Mouse (Mus musculus): Measurements from ENCODE around the gene Zfp62. TPM values are rescaled to one million over a fixed set of nuclear protein-coding genes. Genes with fewer than 3 reads are reported as not detected.
A peak's percentile ranks its signal among the peaks of the same experiment; 100 is the strongest.

Gene Zfp62
- polyA plus RNA-seq, 1 experiment = 22.1 TPM

DNA sequence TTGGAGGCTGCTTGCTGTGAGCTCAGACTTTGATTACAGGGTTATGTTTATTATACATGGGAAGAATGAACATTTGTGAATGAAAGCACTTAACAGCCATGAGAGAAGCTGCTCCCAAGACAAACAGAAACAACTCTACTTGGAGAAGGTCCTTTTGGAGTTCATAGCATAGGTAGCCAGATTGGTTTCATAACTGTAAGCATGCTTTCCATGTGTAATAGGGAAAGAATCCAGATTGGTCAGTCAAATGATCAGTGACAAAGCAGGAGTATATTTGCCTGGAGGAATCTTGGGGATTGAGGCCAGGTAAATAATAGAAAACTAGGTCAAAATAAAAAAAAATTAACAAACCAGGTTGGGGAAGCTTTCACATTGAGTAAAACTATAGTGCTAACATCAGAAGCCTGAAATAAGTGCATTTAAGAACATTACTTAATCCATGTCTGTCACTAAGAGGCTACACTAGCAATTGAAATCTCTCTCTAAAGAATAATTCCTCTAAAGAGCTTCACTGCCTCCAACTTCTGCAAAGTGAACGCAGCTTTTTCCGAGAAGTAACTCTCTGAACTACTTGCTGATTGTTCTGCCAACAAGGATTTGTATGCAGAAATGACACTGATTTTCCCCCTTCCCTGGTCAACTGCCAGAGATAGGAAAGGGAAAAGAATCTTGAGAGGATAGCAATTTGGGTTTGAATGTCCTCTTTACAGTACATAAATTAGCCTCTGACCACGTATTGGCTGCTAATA is 32.5 kb downstream of the Zfp62 start:
- Histone ChIP-seq H3K4me3 (ENCODE audit: insufficient read depth, low read length) (no peak overlapping the region), H3K4me1 (ENCODE audit: control insufficient read depth, insufficient read depth, low read length) (no peaks in the 10 kb centered on the region), H3K27ac (ENCODE audit: insufficient read depth, low read length) (no peak overlapping the region)
- no peak for TF ChIP-seq POLR2A (IDR thresholded peaks at IDR 0.05; ENCODE audit: extremely low read depth, insufficient read depth, low read length)
- no peak for TF ChIP-seq CTCF (IDR thresholded peaks at IDR 0.05; ENCODE audit: extremely low read depth, insufficient read depth, low read length)

DNA sequence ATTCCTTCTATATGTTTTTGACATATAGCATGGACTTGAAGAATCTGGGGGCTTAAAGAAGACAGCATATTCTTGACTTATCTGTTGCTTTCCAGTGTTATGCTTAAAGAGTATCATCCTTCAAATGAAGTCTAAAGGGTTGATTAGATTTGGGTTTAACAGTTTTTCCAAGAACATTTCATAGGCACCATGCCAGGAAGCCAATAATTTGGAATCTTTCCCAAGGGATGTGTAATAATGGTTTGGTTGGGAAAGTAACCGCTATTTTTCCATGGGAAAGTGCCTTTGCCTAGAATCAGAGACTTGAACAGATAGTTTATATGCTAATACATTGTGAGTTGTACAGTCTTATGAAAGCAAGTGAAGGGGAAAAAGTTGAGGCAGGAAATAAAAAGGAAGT is 33.8 kb downstream of the Zfp62 start:
- Histone ChIP-seq H3K4me1 (ENCODE audit: control insufficient read depth, insufficient read depth, low read length) (no peaks in the 10 kb centered on the region), H3K27ac (ENCODE audit: insufficient read depth, low read length) (no peak overlapping the region), H3K4me3 (ENCODE audit: insufficient read depth, low read length) (no peak overlapping the region)
- TF ChIP-seq POLR2A (IDR thresholded peaks at IDR 0.05; ENCODE audit: extremely low read depth, insufficient read depth, low read length) = no peak

DNA sequence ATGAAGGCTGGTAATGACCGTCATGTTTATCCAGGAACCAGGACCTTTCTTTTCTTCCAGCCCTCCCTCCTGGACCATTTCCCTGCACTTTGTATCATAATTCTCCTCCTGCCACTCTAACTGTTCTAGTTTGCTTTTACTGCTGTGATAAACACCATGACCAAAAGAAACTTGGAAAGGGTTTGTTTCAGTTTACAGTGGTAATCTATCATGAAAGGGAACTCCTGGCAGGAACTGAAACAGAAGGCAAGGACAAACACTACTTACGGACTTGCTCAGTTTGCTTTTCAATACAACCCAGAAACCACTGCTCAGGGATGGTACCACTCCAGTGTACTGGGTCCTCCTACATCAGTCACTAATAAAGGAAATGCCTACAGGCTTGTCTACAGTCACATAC is 34.4 kb downstream of the Zfp62 start:
- no peak overlapping the region for H3K27ac ChIP-seq (ENCODE audit: insufficient read depth, low read length)
- TF ChIP-seq CTCF (IDR thresholded peaks at IDR 0.05; ENCODE audit: extremely low read depth, insufficient read depth, low read length) (no peak), POLR2A (IDR thresholded peaks at IDR 0.05; ENCODE audit: extremely low read depth, insufficient read depth, low read length) (no peak)
- no peaks in the 10 kb centered on the region for H3K4me1 ChIP-seq (ENCODE audit: control insufficient read depth, insufficient read depth, low read length)
- no peak overlapping the region for H3K4me3 ChIP-seq (ENCODE audit: insufficient read depth, low read length)

DNA sequence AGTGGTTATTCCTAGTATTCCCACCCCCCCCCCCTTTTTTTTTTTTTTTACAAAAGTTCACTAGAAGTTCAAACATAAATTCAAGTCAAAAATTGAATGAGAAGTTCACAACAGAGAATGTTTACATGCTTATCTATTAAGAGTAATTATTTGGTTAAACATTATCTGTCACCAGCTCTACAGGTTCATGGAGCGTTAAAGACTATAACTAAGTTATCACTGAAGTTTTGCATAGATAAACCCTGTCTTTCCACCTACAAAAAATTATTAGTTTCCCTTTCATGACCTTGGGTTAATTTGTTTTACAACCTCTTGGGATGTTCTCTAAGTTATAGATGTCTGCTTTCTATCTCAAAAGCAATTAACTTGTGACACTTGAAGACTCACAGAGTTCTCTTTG is 37.2 kb downstream of the Zfp62 start:
- no peak for TF ChIP-seq POLR2A (IDR thresholded peaks at IDR 0.05; ENCODE audit: extremely low read depth, insufficient read depth, low read length)
- TF ChIP-seq CTCF (IDR thresholded peaks at IDR 0.05; ENCODE audit: extremely low read depth, insufficient read depth, low read length) = no peak
- H3K27ac ChIP-seq (ENCODE audit: insufficient read depth, low read length) = no peak overlapping the region
- no peak overlapping the region for H3K4me3 ChIP-seq (ENCODE audit: insufficient read depth, low read length)
- no peaks in the 10 kb centered on the region; the same call in none of the 2 replicates for H3K4me1 ChIP-seq (ENCODE audit: control insufficient read depth, insufficient read depth, low read length)

DNA sequence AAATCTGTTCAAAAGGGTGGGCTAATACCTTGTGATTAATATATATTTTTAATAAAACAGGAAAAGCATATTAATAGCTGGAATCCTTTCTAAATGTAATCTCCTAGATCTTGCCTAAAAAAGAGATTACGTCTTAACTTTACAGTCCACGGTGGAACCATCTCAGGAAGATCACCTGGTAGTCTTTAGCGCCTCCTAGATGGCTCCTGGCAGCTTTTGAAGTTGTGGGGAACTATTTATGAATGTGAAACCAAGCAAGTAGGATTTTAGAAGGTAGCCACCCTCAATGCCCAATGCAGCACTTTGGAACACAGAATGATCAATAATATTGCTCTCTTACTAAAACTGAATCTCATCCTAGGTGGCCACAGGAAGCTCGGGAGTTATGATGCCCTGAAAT is 37.8 kb downstream of the Zfp62 start:
- no peak for TF ChIP-seq POLR2A (IDR thresholded peaks at IDR 0.05; ENCODE audit: extremely low read depth, insufficient read depth, low read length)
- TF ChIP-seq CTCF (IDR thresholded peaks at IDR 0.05; ENCODE audit: extremely low read depth, insufficient read depth, low read length) = no peak
- Histone ChIP-seq H3K27ac (ENCODE audit: insufficient read depth, low read length) (no peak overlapping the region), H3K4me3 (ENCODE audit: insufficient read depth, low read length) (no peak overlapping the region), H3K4me1 (ENCODE audit: control insufficient read depth, insufficient read depth, low read length) (peaks cover 3% of the 10 kb centered on the region)

DNA sequence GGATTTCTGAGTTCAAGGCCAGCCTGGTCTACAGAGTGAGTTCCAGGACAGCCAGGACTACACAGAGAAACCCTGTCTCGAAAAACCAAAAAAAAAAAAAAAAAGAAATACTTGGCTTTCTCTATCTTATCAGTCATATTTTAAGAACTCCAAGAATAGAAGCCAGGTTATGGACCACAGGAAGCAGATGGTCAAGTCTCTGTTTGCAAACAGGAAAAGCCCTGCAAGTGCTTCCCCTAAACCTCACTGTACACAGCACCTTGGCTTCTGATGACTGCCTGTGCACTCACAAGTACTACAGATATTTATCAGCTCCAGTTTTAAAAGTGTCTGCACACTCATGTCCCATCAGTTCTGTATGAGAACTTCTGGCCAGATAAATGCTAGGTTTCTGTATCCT is 38.4 kb downstream of the Zfp62 start:
- H3K4me1 ChIP-seq (ENCODE audit: control insufficient read depth, insufficient read depth, low read length) = peaks cover 3% of the 10 kb centered on the region
- H3K27ac ChIP-seq (ENCODE audit: insufficient read depth, low read length) = no peak overlapping the region
- TF ChIP-seq CTCF (IDR thresholded peaks at IDR 0.05; ENCODE audit: extremely low read depth, insufficient read depth, low read length) = no peak
- no peak for TF ChIP-seq POLR2A (IDR thresholded peaks at IDR 0.05; ENCODE audit: extremely low read depth, insufficient read depth, low read length)
- no peak overlapping the region for H3K4me3 ChIP-seq (ENCODE audit: insufficient read depth, low read length)

DNA sequence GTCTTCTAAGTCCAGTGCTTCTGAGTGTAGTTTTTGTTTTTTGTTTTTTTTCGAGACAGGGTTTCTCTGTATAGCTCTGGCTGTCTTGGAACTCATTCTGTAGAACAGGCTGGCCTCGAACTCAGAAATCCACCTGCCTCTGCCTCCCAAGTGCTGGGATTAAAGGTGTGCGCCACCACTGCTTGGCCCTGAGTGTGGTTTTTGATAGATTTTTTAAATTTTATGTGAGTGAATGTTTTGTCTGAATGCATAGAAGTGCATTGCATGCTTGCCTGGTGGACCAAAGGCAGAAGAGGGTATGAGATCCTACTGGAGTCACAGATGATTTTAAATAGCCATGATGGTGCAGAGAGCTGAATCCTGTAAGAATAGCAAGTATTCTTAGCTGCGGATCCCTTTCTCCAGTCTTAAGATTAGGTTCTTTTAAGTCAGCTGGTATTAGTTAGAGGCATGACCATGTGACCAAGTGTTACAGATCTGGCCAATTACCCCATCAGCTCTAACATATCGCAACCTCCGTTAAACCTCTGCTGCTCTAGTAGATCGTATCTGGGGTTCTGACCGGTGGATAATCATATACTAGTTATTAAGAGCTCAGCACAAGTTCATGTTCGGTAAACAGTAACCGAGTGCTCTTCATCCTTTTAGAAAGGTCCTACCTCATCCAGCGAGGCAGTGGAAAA is 40.0 kb downstream of the Zfp62 start:
- Histone ChIP-seq H3K4me3 (ENCODE audit: insufficient read depth, low read length) (peak overlapping the region; percentile 78), H3K4me1 (ENCODE audit: control insufficient read depth, insufficient read depth, low read length) (peaks cover 5% of the 10 kb centered on the region), H3K27ac (ENCODE audit: insufficient read depth, low read length) (0 out of 2 replicates have a peak overlapping the region, but pooled peaks have one; percentile 14)
- no peak for TF ChIP-seq CTCF (IDR thresholded peaks at IDR 0.05; ENCODE audit: extremely low read depth, insufficient read depth, low read length)
- no peak for TF ChIP-seq POLR2A (IDR thresholded peaks at IDR 0.05; ENCODE audit: extremely low read depth, insufficient read depth, low read length)

DNA sequence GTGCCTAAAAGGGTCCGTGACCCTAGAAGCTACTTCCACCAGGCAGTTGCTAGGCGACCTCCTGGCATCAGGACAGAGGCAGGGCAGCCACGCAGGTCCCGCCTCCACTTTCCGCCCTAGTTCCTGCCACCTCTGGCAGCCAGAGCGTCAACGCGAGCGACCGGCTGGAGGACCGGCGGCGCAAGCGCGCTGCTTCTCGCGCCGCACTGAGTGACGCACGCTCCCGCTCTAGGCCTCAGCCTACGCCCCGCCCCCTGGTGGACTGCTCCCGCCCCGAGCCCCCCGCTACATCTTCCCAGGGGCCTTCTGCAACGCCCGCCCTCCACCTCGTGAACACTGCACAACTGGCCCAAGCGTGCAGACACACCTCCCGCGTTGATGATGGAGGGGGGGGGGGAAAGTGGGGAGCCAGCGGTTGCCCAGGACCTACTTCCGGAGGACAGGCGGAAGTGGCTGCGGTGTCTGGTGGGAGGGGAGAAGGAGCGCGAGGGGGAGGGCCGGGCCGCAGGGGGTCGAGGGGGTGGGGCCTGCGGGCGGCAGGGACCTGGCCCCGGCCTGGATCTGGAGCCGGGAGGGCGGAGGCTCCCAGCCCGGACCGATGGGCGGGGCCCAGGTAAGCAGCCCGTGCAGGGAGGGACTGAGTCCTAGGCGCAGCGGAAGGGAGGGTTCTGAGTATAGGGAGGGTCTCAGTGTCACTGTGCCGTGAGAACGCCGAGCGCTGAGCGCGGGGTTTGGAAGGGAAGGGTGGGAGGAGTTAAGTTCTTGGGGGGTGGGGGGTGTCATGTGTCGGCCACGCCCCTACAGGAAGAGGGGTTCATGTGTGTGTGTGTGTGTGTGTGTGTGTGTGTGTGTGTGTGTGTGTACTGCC is 40.9 kb downstream of the Zfp62 start, which contains the start of gene Mgat1:
TSS of gene Mgat1 (plus strand) at position 465 of the 868 bp plus-strand sequence.
- Histone ChIP-seq H3K4me3 (ENCODE audit: insufficient read depth, low read length) (peak within 1 kb of the TSS; percentile 78), H3K27ac (ENCODE audit: insufficient read depth, low read length) (peak within 1 kb of the TSS; percentile 82), H3K4me1 (ENCODE audit: control insufficient read depth, insufficient read depth, low read length) (peaks cover 9% of the 10 kb centered on the region)
- TF ChIP-seq CTCF (IDR thresholded peaks at IDR 0.05; ENCODE audit: extremely low read depth, insufficient read depth, low read length) = no peak
- TF ChIP-seq POLR2A (IDR thresholded peaks at IDR 0.05; ENCODE audit: extremely low read depth, insufficient read depth, low read length) = peak; percentile 58

DNA sequence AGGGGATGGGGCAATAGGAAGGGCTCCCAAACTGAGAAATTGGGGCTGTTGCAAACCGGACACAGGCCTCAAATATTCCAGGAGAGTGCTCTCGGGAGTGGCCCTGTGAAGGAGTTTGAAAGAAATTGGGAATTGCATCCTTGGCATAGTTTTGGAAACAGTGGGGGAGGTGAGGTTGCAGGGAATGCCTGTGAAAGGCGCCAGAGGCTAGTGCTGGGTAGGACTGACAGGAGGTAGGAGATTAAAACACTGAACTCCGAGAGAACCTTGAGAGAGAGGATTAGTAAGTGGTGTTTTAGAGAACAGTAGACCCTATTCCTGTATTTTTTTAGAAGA is 41.5 kb downstream of the Zfp62 start:
- Histone ChIP-seq H3K4me3 (ENCODE audit: insufficient read depth, low read length) (peak overlapping the region; percentile 78), H3K27ac (ENCODE audit: insufficient read depth, low read length) (peak overlapping the region; percentile 82; the same call in 1 of the 2 replicates), H3K4me1 (ENCODE audit: control insufficient read depth, insufficient read depth, low read length) (peaks cover 15% of the 10 kb centered on the region)
- TF ChIP-seq POLR2A (IDR thresholded peaks at IDR 0.05; ENCODE audit: extremely low read depth, insufficient read depth, low read length) (no peak), CTCF (IDR thresholded peaks at IDR 0.05; ENCODE audit: extremely low read depth, insufficient read depth, low read length) (no peak)
